8 mouse cellular contexts compared by ENCODE assay signal in genomic region chr9:52168686-52169270, GRCm38 (mm10). TPM values are rescaled to one million over a fixed set of nuclear protein-coding genes. Genes with fewer than 3 reads are reported as not detected.
DNase-seq lines count a peak whose midpoint lies in the region; ATAC-seq and TF ChIP-seq lines count a peak whose summit lies in the region.

No protein-coding gene starts in this region.

- H3K9ac ChIP-seq in limb, embryonic 15.5 days: peak overlapping the region; percentile 87
- H3K9ac ChIP-seq in midbrain, embryonic 16.5 days (ENCODE audit: low read depth, low read length): peak overlapping the region; percentile 100
- H3K9ac ChIP-seq in stomach, embryonic 15.5 days: peak overlapping the region; percentile 86

- 2% methylated on average over 34 of the region's 34 CpGs for WGBS in kidney, adult 2 months
- WGBS in limb, embryonic 15.5 days: under 1% methylated on average over 23 of the region's 34 CpGs
- WGBS in midbrain, embryonic 16.5 days: under 1% methylated on average over 22 of the region's 34 CpGs
- WGBS in stomach, embryonic 15.5 days: 1% methylated on average over 32 of the region's 34 CpGs

- no peaks in the 10 kb centered on the region for H3K36me3 ChIP-seq in kidney, adult 2 months (ENCODE audit: control insufficient read depth, insufficient read depth, low read length)
- H3K36me3 ChIP-seq in limb, embryonic 15.5 days: no peaks in the 10 kb centered on the region
- H3K36me3 ChIP-seq in midbrain, embryonic 16.5 days (ENCODE audit: control insufficient read depth, insufficient read depth, low read length): no peaks in the 10 kb centered on the region
- no peaks in the 10 kb centered on the region for H3K36me3 ChIP-seq in stomach, embryonic 15.5 days

- TF ChIP-seq CTCF in kidney, adult 2 months (conservative IDR thresholded peaks at IDR 0.05; ENCODE audit: insufficient read depth, insufficient read length, low read depth, low read length): peak; percentile 44; the same call in 1 of the 2 replicates

- H3K27ac ChIP-seq in kidney, adult 2 months (ENCODE audit: insufficient read depth, low read depth, low read length): peak overlapping the region; percentile 87
- peak overlapping the region; percentile 93 for H3K27ac ChIP-seq in limb, embryonic 15.5 days
- H3K27ac ChIP-seq in midbrain, embryonic 16.5 days (ENCODE audit: low read length): peak overlapping the region; percentile 98
- peak overlapping the region; percentile 90 for H3K27ac ChIP-seq in stomach, embryonic 15.5 days

- peak overlapping the region; percentile 94 for H3K4me3 ChIP-seq in kidney, adult 2 months (ENCODE audit: insufficient read depth, low read depth, low read length)
- H3K4me3 ChIP-seq in limb, embryonic 15.5 days: peak overlapping the region; percentile 88
- H3K4me3 ChIP-seq in midbrain, embryonic 16.5 days (ENCODE audit: low read depth, low read length): peak overlapping the region; percentile 98
- peak overlapping the region; percentile 85 for H3K4me3 ChIP-seq in stomach, embryonic 15.5 days (replicated peaks)

- peak; percentile 72 for ATAC-seq in limb, embryonic 15.5 days (ENCODE audit: insufficient number of reproducible peaks, low FRiP score, low TSS enrichment, low read depth)
- peak; percentile 92 for ATAC-seq in midbrain, embryonic 16.5 days
- peak; percentile 84 for ATAC-seq in stomach, embryonic 15.5 days (ENCODE audit: insufficient read depth, low FRiP score, low read depth)

- peaks cover 9% of the 10 kb centered on the region for H3K4me1 ChIP-seq in kidney, adult 2 months (ENCODE audit: control insufficient read depth, insufficient read depth, low read length)
- H3K4me1 ChIP-seq in limb, embryonic 15.5 days: peaks cover 15% of the 10 kb centered on the region
- H3K4me1 ChIP-seq in midbrain, embryonic 16.5 days (ENCODE audit: control insufficient read depth, insufficient read depth, low read length): peaks cover 21% of the 10 kb centered on the region
- peaks cover 3% of the 10 kb centered on the region; the same call in 1 of the 2 replicates for H3K4me1 ChIP-seq in stomach, embryonic 15.5 days

- peak; percentile 64 for TF ChIP-seq POLR2A in kidney, adult 2 months (IDR thresholded peaks at IDR 0.05; ENCODE audit: low read depth, low read length)

- peak overlapping the region; percentile 66 for H3K4me2 ChIP-seq in limb, embryonic 15.5 days
- peak overlapping the region; percentile 66 for H3K4me2 ChIP-seq in midbrain, embryonic 16.5 days (ENCODE audit: low read length)
- peak overlapping the region; percentile 75 for H3K4me2 ChIP-seq in stomach, embryonic 15.5 days

- no peaks in the 10 kb centered on the region for H3K9me3 ChIP-seq in limb, embryonic 15.5 days
- no peaks in the 10 kb centered on the region for H3K9me3 ChIP-seq in midbrain, embryonic 16.5 days (replicated peaks; ENCODE audit: control insufficient read depth, low read length, poor library complexity, severe bottlenecking)
- H3K9me3 ChIP-seq in stomach, embryonic 15.5 days: no peaks in the 10 kb centered on the region

- H3K27me3 ChIP-seq in kidney, adult 2 months (replicated peaks; ENCODE audit: control insufficient read depth, insufficient read depth, low read length): no peaks in the 10 kb centered on the region
- no peaks in the 10 kb centered on the region for H3K27me3 ChIP-seq in limb, embryonic 15.5 days
- no peaks in the 10 kb centered on the region for H3K27me3 ChIP-seq in midbrain, embryonic 16.5 days (ENCODE audit: control insufficient read depth, insufficient read depth, low read depth, low read length)
- H3K27me3 ChIP-seq in stomach, embryonic 15.5 days (replicated peaks): no peaks in the 10 kb centered on the region

- DNase-seq in ovary, adult 18-20 months (ENCODE audit: low spot score): peak; percentile 77
- DNase-seq in ovary, postnatal 10 days (ENCODE audit: low spot score): no peak
- DNase-seq in embryo, embryonic 9.5 days (ENCODE audit: extremely low spot score): peak; percentile 87
- DNase-seq in heart, adult 18-20 months: peak; percentile 83 to 90
- peak; percentile 92 for DNase-seq in kidney, adult 2 months

RNA-seq across cellular contexts. Expression of gene Zc3h12c, which starts 0.4 kb away (rescaled TPM):
- total RNA-seq in heart, adult 18-20 months (2021): 1 to 10 TPM; 7.7 to 8.4 TPM
- 6.0 and 6.3 TPM in 2 replicates for polyA plus RNA-seq in kidney, adult 2 months (2012; rRNA removed)
- polyA plus RNA-seq in limb, embryonic 15.5 days (2015; fragmentation: Nextera tagmentation; extraction: Ambion mirVana): 2.8 and 2.9 TPM in 2 replicates
- 3.9 and 5.6 TPM in 2 replicates for polyA plus RNA-seq in midbrain, embryonic 16.5 days (2015; fragmentation: Nextera tagmentation; extraction: Ambion mirVana)
- polyA plus RNA-seq in stomach, embryonic 15.5 days (2015; fragmentation: Nextera tagmentation; extraction: Ambion mirVana): 2.5 and 2.6 TPM in 2 replicates
